Mouse (Mus musculus): Measurements from ENCODE around the gene Mafg. TPM values are rescaled to one million over a fixed set of nuclear protein-coding genes. Genes with fewer than 3 reads are reported as not detected.
"Not testable (repeated sequence)": the region's sequence is repeated elsewhere in the genome, so short reads cannot be mapped to it uniquely, and the experiment has no call there.

Mafg gene
- 69.7 and 76.5 TPM in 2 replicates for total RNA-seq (2021)
- long read RNA-seq, full-length matches to known transcripts, result 47 of 81 reads
- long read RNA-seq, partial matches to known transcripts, result 12 of 81 reads
- long read RNA-seq, other reads (novel, unspliced or antisense), result 22 of 81 reads

GRCm38 (mm10) chr11:120633520-120634343, at the start of gene Mafg:
Mafg (minus strand) TSS chr11:120633600.
- DNase-seq, result peak; percentile 93

- no peak for DNase-seq
Measured at GRCm38 (mm10) chr11:120682683-120683082, 49.3 kb upstream of the Mafg start.

GRCm38 (mm10) chr11:120679909-120680308, 46.5 kb upstream of the Mafg start:
- no peak for DNase-seq

- DNase-seq, result no peak
Measured at GRCm38 (mm10) chr11:120676951-120677350, 43.6 kb upstream of the Mafg start.

- not testable (repeated sequence) for DNase-seq
Measured at GRCm38 (mm10) chr11:120675875-120676274, 42.5 kb upstream of the Mafg start.

- DNase-seq, result no peak
Measured at GRCm38 (mm10) chr11:120673594-120674122, 40.3 kb upstream of the Mafg start.

- peak; percentile 98 for DNase-seq
Measured at GRCm38 (mm10) chr11:120672687-120673593, 39.5 kb upstream of the Mafg start, which contains the start of gene Aspscr1. Aspscr1 (plus strand) TSS chr11:120672973.

- DNase-seq, result no peak
Measured at GRCm38 (mm10) chr11:120666617-120667016, 33.2 kb upstream of the Mafg start.

GRCm38 (mm10) chr11:120665406-120665805, 32.0 kb upstream of the Mafg start:
- DNase-seq, result no peak

- DNase-seq, result no peak
Measured at GRCm38 (mm10) chr11:120663714-120664113, 30.3 kb upstream of the Mafg start.

- DNase-seq, result no peak
Measured at GRCm38 (mm10) chr11:120662759-120663158, 29.4 kb upstream of the Mafg start.

- peak; percentile 15 for DNase-seq
Measured at GRCm38 (mm10) chr11:120661076-120661460, 27.7 kb upstream of the Mafg start, which contains the start of gene Notum. Notum (minus strand) TSS chr11:120661175.

- peak; percentile 43 for DNase-seq
Measured at GRCm38 (mm10) chr11:120660301-120661075, 27.1 kb upstream of the Mafg start.

GRCm38 (mm10) chr11:120659509-120660300, 26.3 kb upstream of the Mafg start:
- peak; percentile 39 for DNase-seq

- DNase-seq, result peak; percentile 86
Measured at GRCm38 (mm10) chr11:120658876-120659410, 25.5 kb upstream of the Mafg start.

GRCm38 (mm10) chr11:120657301-120657700, 23.9 kb upstream of the Mafg start:
- DNase-seq, result no peak

GRCm38 (mm10) chr11:120654741-120655140, 21.3 kb upstream of the Mafg start:
- no peak for DNase-seq

GRCm38 (mm10) chr11:120651872-120652271, 18.5 kb upstream of the Mafg start:
- DNase-seq, result no peak

GRCm38 (mm10) chr11:120648001-120648476, 14.6 kb upstream of the Mafg start, which contains the start of gene Myadml2:
Myadml2 (minus strand) TSS chr11:120648158.
- no peak for DNase-seq
